ENCODE assay signal across 16 mouse cellular contexts in genomic region chr10:128298243-128298642, GRCm38 (mm10). TPM values are rescaled to one million over a fixed set of nuclear protein-coding genes. Genes with fewer than 3 reads are reported as not detected.
A peak's percentile ranks its signal among the peaks of the same experiment; 100 is the strongest.
DNase-seq lines count a peak whose midpoint lies in the region; ATAC-seq and TF ChIP-seq lines count a peak whose summit lies in the region.
"Had no signal": no experiment of that assay in that cellular context is flagged by ENCODE, and none has a peak within 500 bp of the region (broad histone marks: within the 10 kb centered on the region; RNA-seq: fewer than 3 reads in every experiment).

No protein-coding gene starts in this region.

- no peak overlapping the region for H3K4me2 ChIP-seq in heart, embryonic 13.5 days
- no peak overlapping the region for H3K4me2 ChIP-seq in lung, postnatal 0 days (replicated peaks; ENCODE audit: low read depth, low read length)
- H3K4me2 ChIP-seq in forebrain, embryonic 14.5 days (ENCODE audit: low read length) = no peak overlapping the region
- H3K4me2 ChIP-seq: hindbrain, embryonic 14.5 days; stomach, embryonic 15.5 days had no signal

- H3K4me3 ChIP-seq in heart, embryonic 13.5 days = no peak overlapping the region
- no peak overlapping the region for H3K4me3 ChIP-seq in lung, postnatal 0 days (ENCODE audit: low read depth, low read length)
- no peak overlapping the region for H3K4me3 ChIP-seq in bone marrow, adult 2 months (replicated peaks; ENCODE audit: control insufficient read depth, low read depth, low read length)
- no peak overlapping the region for H3K4me3 ChIP-seq in forebrain, embryonic 14.5 days (ENCODE audit: low read depth, low read length)
- H3K4me3 ChIP-seq: gastrocnemius, adult 2 months; myocyte; stomach, embryonic 15.5 days had no signal

- H3K36me3 ChIP-seq in heart, embryonic 13.5 days = no peaks in the 10 kb centered on the region
- H3K36me3 ChIP-seq in lung, postnatal 0 days (ENCODE audit: insufficient read depth, low read length) = no peaks in the 10 kb centered on the region
- no peaks in the 10 kb centered on the region for H3K36me3 ChIP-seq in forebrain, embryonic 14.5 days (ENCODE audit: control insufficient read depth, insufficient read depth, low read length)
- H3K36me3 ChIP-seq: stomach, embryonic 15.5 days had no signal

- intact Hi-C loops in heart, postnatal 36 days (cut with DNase I) = no loop called here

- H3K4me1 ChIP-seq in heart, embryonic 13.5 days = peaks cover 30% of the 10 kb centered on the region
- peaks cover 12% of the 10 kb centered on the region for H3K4me1 ChIP-seq in lung, postnatal 0 days (ENCODE audit: insufficient read depth, low read depth, low read length)
- H3K4me1 ChIP-seq in bone marrow, adult 2 months (ENCODE audit: control insufficient read depth, insufficient read depth, low read length) = peaks cover 3% of the 10 kb centered on the region; the same call in 1 of the 2 replicates
- H3K4me1 ChIP-seq in forebrain, embryonic 14.5 days (ENCODE audit: control insufficient read depth, insufficient read depth, low read length) = peaks cover 10% of the 10 kb centered on the region

- peak overlapping the region; percentile 86 for H3K27ac ChIP-seq in heart, embryonic 13.5 days (replicated peaks)
- H3K27ac ChIP-seq in lung, postnatal 0 days (ENCODE audit: low read length) = no peak overlapping the region
- H3K27ac ChIP-seq in bone marrow, adult 2 months (ENCODE audit: control insufficient read depth, insufficient read depth, low read depth, low read length, poor library complexity) = peak overlapping the region; percentile 44; the same call in 1 of the 2 replicates
- H3K27ac ChIP-seq in forebrain, embryonic 14.5 days (ENCODE audit: low read depth, low read length) = no peak overlapping the region
- H3K27ac ChIP-seq: gastrocnemius, adult 2 months; stomach, embryonic 15.5 days had no signal

- WGBS in heart, embryonic 13.5 days = 56% methylated on average over 6 of the region's 6 CpGs
- 54% methylated on average over 6 of the region's 6 CpGs for WGBS in lung, postnatal 0 days
- 20% methylated on average over 6 of the region's 6 CpGs for WGBS in bone marrow, adult 2 months
- 83% methylated on average over 6 of the region's 6 CpGs for WGBS in forebrain, embryonic 14.5 days

- H3K27me3 ChIP-seq in heart, embryonic 13.5 days (replicated peaks) = no peaks in the 10 kb centered on the region
- no peaks in the 10 kb centered on the region for H3K27me3 ChIP-seq in lung, postnatal 0 days (replicated peaks; ENCODE audit: insufficient read depth, low read length)
- H3K27me3 ChIP-seq in forebrain, embryonic 14.5 days (replicated peaks; ENCODE audit: control insufficient read depth, insufficient read depth, low read length) = no peaks in the 10 kb centered on the region
- H3K27me3 ChIP-seq: stomach, embryonic 15.5 days had no signal

- no peak for TF ChIP-seq EP300 in lung, postnatal 0 days (IDR thresholded peaks at IDR 0.05)

- DNase-seq in heart, postnatal 36 days = no peak
- peak; percentile 77 for DNase-seq in lung, postnatal 0 days (ENCODE audit: low spot score)
- DNase-seq in lung, postnatal 10 days = no peak
- no peak for DNase-seq in left cerebral cortex, adult 18-20 months (ENCODE audit: low spot score in 2 of 2)
- DNase-seq in forebrain, embryonic 14.5 days (ENCODE audit: low spot score) = no peak
- DNase-seq: gastrocnemius, adult 2 months; kidney, adult 9 months; thymus, postnatal 36 days had no signal

- peak overlapping the region; percentile 68 for H3K9ac ChIP-seq in heart, embryonic 13.5 days
- H3K9ac ChIP-seq in lung, postnatal 0 days (replicated peaks; ENCODE audit: low read depth) = no peak overlapping the region
- no peak overlapping the region for H3K9ac ChIP-seq in forebrain, embryonic 14.5 days (ENCODE audit: low read length)
- H3K9ac ChIP-seq: hindbrain, embryonic 14.5 days; stomach, embryonic 15.5 days had no signal

- no peak for TF ChIP-seq CTCF in lung, postnatal 0 days (IDR thresholded peaks at IDR 0.05)
- TF ChIP-seq CTCF in bone marrow, adult 2 months (IDR thresholded peaks at IDR 0.05; ENCODE audit: control insufficient read depth, insufficient read depth, low read length) = no peak

- no peak for TF ChIP-seq POLR2A in bone marrow, adult 2 months (IDR thresholded peaks at IDR 0.05; ENCODE audit: borderline replicate concordance, control insufficient read depth, low read depth, low read length)

- H3K9me3 ChIP-seq in heart, embryonic 13.5 days = no peaks in the 10 kb centered on the region
- H3K9me3 ChIP-seq in lung, postnatal 0 days (ENCODE audit: low read length) = no peaks in the 10 kb centered on the region
- H3K9me3 ChIP-seq in forebrain, embryonic 14.5 days (replicated peaks; ENCODE audit: control insufficient read depth, low read length) = no peaks in the 10 kb centered on the region
- H3K9me3 ChIP-seq: stomach, embryonic 15.5 days had no signal

- ATAC-seq in heart, embryonic 13.5 days (ENCODE audit: extremely low read depth, insufficient number of reproducible peaks, low FRiP score, low TSS enrichment) = no peak
- ATAC-seq in lung, postnatal 0 days = no peak
- ATAC-seq in forebrain, embryonic 14.5 days = no peak
- ATAC-seq: activated CD4-positive, CD25-positive, alpha-beta regulatory T cell, adult 4 months had no signal

RNA-seq across cellular contexts. Expression of gene Il23a, which starts 0.3 kb away (rescaled TPM):
- polyA plus RNA-seq in heart, embryonic 13.5 days (2015; fragmentation: Nextera tagmentation; extraction: Ambion mirVana) = 1.8 and 2.6 TPM in 2 replicates
- total RNA-seq in heart, postnatal 36 days (2021) = not detected
- polyA plus RNA-seq in lung, postnatal 0 days (2015; fragmentation: Nextera tagmentation; extraction: Ambion mirVana) = 0.30 and 0.32 TPM in 2 replicates
- 1.5 and 2.1 TPM in 2 replicates for polyA plus RNA-seq in bone marrow, adult 2 months (2011; ENCODE audit: insufficient read depth, insufficient read length, low replicate concordance, missing spikeins)
- total RNA-seq in left cerebral cortex, adult 18-20 months (2021) = not detected
- not detected in 2 replicates for polyA plus RNA-seq in forebrain, embryonic 14.5 days (2014; fragmentation: Nextera tagmentation; extraction: Ambion mirVana)
- total RNA-seq: gastrocnemius, adult 2 months; layer of hippocampus, adult 8-10 months had no signal
- polyA plus RNA-seq: activated CD4-positive, CD25-positive, alpha-beta regulatory T cell, adult 4 months had no signal

RNA-seq across cellular contexts. Expression of gene Pan2, which starts 4.9 kb away (rescaled TPM):
- polyA plus RNA-seq in heart, embryonic 13.5 days (2015; fragmentation: Nextera tagmentation; extraction: Ambion mirVana) = 24.9 and 25.7 TPM in 2 replicates
- total RNA-seq in heart, postnatal 36 days (2021) = 1 to 10 TPM; 7.5 to 7.6 TPM
- polyA plus RNA-seq in lung, postnatal 0 days (2015; fragmentation: Nextera tagmentation; extraction: Ambion mirVana) = 19.0 and 20.2 TPM in 2 replicates
- polyA plus RNA-seq in bone marrow, adult 2 months (2011; ENCODE audit: insufficient read depth, insufficient read length, low replicate concordance, missing spikeins) = 20.1 and 32.1 TPM in 2 replicates
- total RNA-seq in left cerebral cortex, adult 18-20 months (2021) = 10 to 100 TPM; 12.7 to 15.2 TPM
- 21.4 and 23.2 TPM in 2 replicates for polyA plus RNA-seq in forebrain, embryonic 14.5 days (2014; fragmentation: Nextera tagmentation; extraction: Ambion mirVana)

RNA-seq across cellular contexts. Expression of gene Cnpy2, which starts 24.0 kb away (rescaled TPM):
- 193 and 228 TPM in 2 replicates for polyA plus RNA-seq in heart, embryonic 13.5 days (2015; fragmentation: Nextera tagmentation; extraction: Ambion mirVana)
- 10 to 100 TPM; 65.4 to 67.3 TPM for total RNA-seq in heart, postnatal 36 days (2021)
- polyA plus RNA-seq in lung, postnatal 0 days (2015; fragmentation: Nextera tagmentation; extraction: Ambion mirVana) = 243 and 244 TPM in 2 replicates
- polyA plus RNA-seq in bone marrow, adult 2 months (2011; ENCODE audit: insufficient read depth, insufficient read length, low replicate concordance, missing spikeins) = 31.1 and 52.5 TPM in 2 replicates
- total RNA-seq in left cerebral cortex, adult 18-20 months (2021) = 10 to 100 TPM; 65.8 to 68.7 TPM
- 231 and 256 TPM in 2 replicates for polyA plus RNA-seq in forebrain, embryonic 14.5 days (2014; fragmentation: Nextera tagmentation; extraction: Ambion mirVana)

RNA-seq across cellular contexts. Expression of gene Stat2, which starts 27.9 kb away (rescaled TPM):
- 9.7 and 9.8 TPM in 2 replicates for polyA plus RNA-seq in heart, embryonic 13.5 days (2015; fragmentation: Nextera tagmentation; extraction: Ambion mirVana)
- total RNA-seq in heart, postnatal 36 days (2021) = 10 to 100 TPM in 1 of 2 experiments, 1 to 10 TPM in 1; 8.4 to 15.4 TPM
- 11.8 and 13.4 TPM in 2 replicates for polyA plus RNA-seq in lung, postnatal 0 days (2015; fragmentation: Nextera tagmentation; extraction: Ambion mirVana)
- 32.7 and 54.1 TPM in 2 replicates for polyA plus RNA-seq in bone marrow, adult 2 months (2011; ENCODE audit: insufficient read depth, insufficient read length, low replicate concordance, missing spikeins)
- 10 to 100 TPM; 28.2 to 29.9 TPM for total RNA-seq in left cerebral cortex, adult 18-20 months (2021)
- polyA plus RNA-seq in forebrain, embryonic 14.5 days (2014; fragmentation: Nextera tagmentation; extraction: Ambion mirVana) = 11.6 and 17.4 TPM in 2 replicates

RNA-seq across cellular contexts. Expression of gene Apof, which starts 29.8 kb away (rescaled TPM):
- polyA plus RNA-seq in heart, embryonic 13.5 days (2015; fragmentation: Nextera tagmentation; extraction: Ambion mirVana) = 0.27 and 1.7 TPM in 2 replicates
- total RNA-seq in heart, postnatal 36 days (2021) = not detected
- not detected in 2 replicates for polyA plus RNA-seq in lung, postnatal 0 days (2015; fragmentation: Nextera tagmentation; extraction: Ambion mirVana)
- polyA plus RNA-seq in bone marrow, adult 2 months (2011; ENCODE audit: insufficient read depth, insufficient read length, low replicate concordance, missing spikeins) = 2.6 and 4.0 TPM in 2 replicates
- not detected for total RNA-seq in left cerebral cortex, adult 18-20 months (2021)
- polyA plus RNA-seq in forebrain, embryonic 14.5 days (2014; fragmentation: Nextera tagmentation; extraction: Ambion mirVana) = not detected in 2 replicates
- total RNA-seq: gastrocnemius, adult 2 months; layer of hippocampus, adult 8-10 months; left cerebral cortex, postnatal 36 days had no signal
- polyA plus RNA-seq: activated CD4-positive, CD25-positive, alpha-beta regulatory T cell, adult 4 months; hindbrain, embryonic 14.5 days; myocyte had no signal

Comparison
In these comparisons a context has a peak if more than half of its experiments do, and no peak if none do; other contexts are left out.
1. H3K27ac ChIP-seq: peak in heart, embryonic 13.5 days (single experiment) and bone marrow, adult 2 months (single experiment); none in lung, postnatal 0 days (single experiment) and forebrain, embryonic 14.5 days (single experiment).